In genomic region chr11:70701221-70701955, GRCm38 (mm10) we compare ENCODE assay signal across 8 mouse cellular contexts. TPM values are rescaled to one million over a fixed set of nuclear protein-coding genes. Genes with fewer than 3 reads are reported as not detected.
DNase-seq lines count a peak whose midpoint lies in the region; ATAC-seq and TF ChIP-seq lines count a peak whose summit lies in the region.

No protein-coding gene starts in this region.

- WGBS in heart, postnatal 0 days, result 5% methylated on average over 10 of the region's 10 CpGs
- WGBS in liver, embryonic 11.5 days, result 19% methylated on average over 10 of the region's 10 CpGs
- WGBS in olfactory bulb, adult 2 months, result 12% methylated on average over 10 of the region's 10 CpGs

- peak; percentile 19 for DNase-seq in embryo, embryonic 10.5 days (ENCODE audit: low spot score)
- DNase-seq in embryo, embryonic 10 days (ENCODE audit: low spot score), result no peak
- peak; percentile 47 for DNase-seq in R1 (ENCODE audit: low read depth, low spot score)
- DNase-seq in heart, postnatal 0 days (ENCODE audit: low spot score), result peak; percentile 29
- DNase-seq in liver, embryonic 11.5 days (ENCODE audit: low spot score), result no peak
- no peak for DNase-seq in frontal cortex, postnatal 25 days (ENCODE audit: low spot score in 2 of 2)

- H3K9me3 ChIP-seq in heart, postnatal 0 days (replicated peaks; ENCODE audit: control insufficient read depth, low read length), result no peaks in the 10 kb centered on the region
- no peaks in the 10 kb centered on the region for H3K9me3 ChIP-seq in liver, embryonic 11.5 days (ENCODE audit: control insufficient read depth, low read length)

- H3K4me2 ChIP-seq in heart, postnatal 0 days (ENCODE audit: low read depth, low read length), result peak overlapping the region; percentile 87
- H3K4me2 ChIP-seq in liver, embryonic 11.5 days, result peak overlapping the region; percentile 93

- no peak for TF ChIP-seq EP300 in heart, postnatal 0 days (IDR thresholded peaks at IDR 0.05; ENCODE audit: low read depth)

- H3K27me3 ChIP-seq in heart, postnatal 0 days (ENCODE audit: control insufficient read depth, insufficient read depth, low read length), result no peaks in the 10 kb centered on the region
- H3K27me3 ChIP-seq in liver, embryonic 11.5 days (replicated peaks; ENCODE audit: control insufficient read depth, insufficient read depth, low read length), result peaks cover 8% of the 10 kb centered on the region; the same call in 1 of the 2 replicates

- H3K27ac ChIP-seq in heart, postnatal 0 days (ENCODE audit: low read depth), result peak overlapping the region; percentile 97
- H3K27ac ChIP-seq in liver, embryonic 11.5 days (ENCODE audit: low read depth, low read length), result no peak overlapping the region
- no peak overlapping the region for H3K27ac ChIP-seq in olfactory bulb, adult 2 months (ENCODE audit: insufficient read depth, low read depth, low read length)

- peaks cover 19% of the 10 kb centered on the region; the same call in 1 of the 2 replicates for H3K4me1 ChIP-seq in heart, postnatal 0 days (ENCODE audit: control insufficient read depth, insufficient read depth)
- H3K4me1 ChIP-seq in liver, embryonic 11.5 days (replicated peaks; ENCODE audit: control insufficient read depth, insufficient read depth, low read length), result peaks cover 10% of the 10 kb centered on the region; the same call in 1 of the 2 replicates
- peaks cover 17% of the 10 kb centered on the region for H3K4me1 ChIP-seq in olfactory bulb, adult 2 months (ENCODE audit: control insufficient read depth, insufficient read depth, low read length)

- TF ChIP-seq POLR2A in olfactory bulb, adult 2 months (IDR thresholded peaks at IDR 0.05; ENCODE audit: insufficient read depth, low read depth, low read length), result no peak

- peak overlapping the region; percentile 92 for H3K9ac ChIP-seq in heart, postnatal 0 days (replicated peaks; ENCODE audit: low read depth, low read length)
- peak overlapping the region; percentile 88 for H3K9ac ChIP-seq in liver, embryonic 11.5 days (ENCODE audit: low read depth, low read length)

- ATAC-seq in heart, postnatal 0 days (ENCODE audit: insufficient read depth, low read depth), result no peak
- no peak for ATAC-seq in liver, embryonic 11.5 days (replicated peaks; ENCODE audit: low FRiP score)
- ATAC-seq in granulocyte monocyte progenitor cell, adult 5-6 weeks (replicated peaks; ENCODE audit: poor library complexity, severe bottlenecking), result no peak

- peaks cover 31% of the 10 kb centered on the region for H3K36me3 ChIP-seq in heart, postnatal 0 days (replicated peaks; ENCODE audit: control insufficient read depth, insufficient read depth, low read length)
- peaks cover 3% of the 10 kb centered on the region; the same call in 1 of the 2 replicates for H3K36me3 ChIP-seq in liver, embryonic 11.5 days (ENCODE audit: control insufficient read depth, insufficient read depth, low read length)

- H3K4me3 ChIP-seq in heart, postnatal 0 days (ENCODE audit: low read depth, low read length), result peak overlapping the region; percentile 92
- H3K4me3 ChIP-seq in liver, embryonic 11.5 days (ENCODE audit: low read depth, low read length), result peak overlapping the region; percentile 86
- H3K4me3 ChIP-seq in olfactory bulb, adult 2 months (ENCODE audit: insufficient read depth, low read depth, low read length), result peak overlapping the region; percentile 86

- TF ChIP-seq CTCF in heart, postnatal 0 days (IDR thresholded peaks at IDR 0.05; ENCODE audit: low read depth), result no peak
- TF ChIP-seq CTCF in olfactory bulb, adult 2 months (IDR thresholded peaks at IDR 0.05; ENCODE audit: insufficient read depth, low read depth, low read length), result no peak

RNA-seq across cellular contexts. Expression of gene Kif1c, which starts 1.0 kb away (rescaled TPM):
- 92.9 and 110 TPM in 2 replicates for total RNA-seq in heart, postnatal 0 days (2014; rRNA removed; ENCODE audit: low replicate concordance)
- 6.3 and 6.4 TPM in 2 replicates for polyA plus RNA-seq in heart, postnatal 0 days (2015; fragmentation: Nextera tagmentation; extraction: Ambion mirVana)
- polyA plus RNA-seq in liver, embryonic 11.5 days (2014; fragmentation: Nextera tagmentation; extraction: Ambion mirVana), result 3.1 and 3.8 TPM in 2 replicates
- not detected in 2 replicates for polyA plus RNA-seq in olfactory bulb, adult 2 months (2012; ENCODE audit: insufficient read depth, insufficient read length, low replicate concordance, missing spikeins)
- total RNA-seq in granulocyte monocyte progenitor cell, adult 5-6 weeks (2014; fragmentation: Nextera tagmentation), result 3.6 and 8.3 TPM in 2 replicates
- 4.5 and 5.7 TPM in 2 replicates for total RNA-seq in granulocyte monocyte progenitor cell, adult 5-6 weeks (2017)

RNA-seq across cellular contexts. Expression of gene Inca1, which starts 1.4 kb away (rescaled TPM):
- total RNA-seq in heart, postnatal 0 days (2014; rRNA removed; ENCODE audit: low replicate concordance), result 0.23 and 1.9 TPM in 2 replicates
- 3.9 and 4.0 TPM in 2 replicates for polyA plus RNA-seq in heart, postnatal 0 days (2015; fragmentation: Nextera tagmentation; extraction: Ambion mirVana)
- polyA plus RNA-seq in liver, embryonic 11.5 days (2014; fragmentation: Nextera tagmentation; extraction: Ambion mirVana), result 0.96 and 1.1 TPM in 2 replicates
- not detected in 2 replicates for polyA plus RNA-seq in olfactory bulb, adult 2 months (2012; ENCODE audit: insufficient read depth, insufficient read length, low replicate concordance, missing spikeins)
- not detected in 2 replicates for total RNA-seq in granulocyte monocyte progenitor cell, adult 5-6 weeks (2014; fragmentation: Nextera tagmentation)
- total RNA-seq in granulocyte monocyte progenitor cell, adult 5-6 weeks (2017), result not detected in 2 replicates

RNA-seq across cellular contexts. Expression of gene Camta2, which starts 13.5 kb away (rescaled TPM):
- total RNA-seq in heart, postnatal 0 days (2014; rRNA removed; ENCODE audit: low replicate concordance), result 8.7 and 9.5 TPM in 2 replicates
- 10.5 and 10.7 TPM in 2 replicates for polyA plus RNA-seq in heart, postnatal 0 days (2015; fragmentation: Nextera tagmentation; extraction: Ambion mirVana)
- 10.4 and 13.1 TPM in 2 replicates for polyA plus RNA-seq in liver, embryonic 11.5 days (2014; fragmentation: Nextera tagmentation; extraction: Ambion mirVana)
- polyA plus RNA-seq in olfactory bulb, adult 2 months (2012; ENCODE audit: insufficient read depth, insufficient read length, low replicate concordance, missing spikeins), result not detected in 2 replicates
- total RNA-seq in granulocyte monocyte progenitor cell, adult 5-6 weeks (2014; fragmentation: Nextera tagmentation), result 18.7 and 25.2 TPM in 2 replicates
- total RNA-seq in granulocyte monocyte progenitor cell, adult 5-6 weeks (2017), result 1.5 and 3.0 TPM in 2 replicates

RNA-seq across cellular contexts. Expression of gene Spag7, which starts 32.2 kb away (rescaled TPM):
- total RNA-seq in heart, postnatal 0 days (2014; rRNA removed; ENCODE audit: low replicate concordance), result 42.0 and 53.9 TPM in 2 replicates
- 154 and 175 TPM in 2 replicates for polyA plus RNA-seq in heart, postnatal 0 days (2015; fragmentation: Nextera tagmentation; extraction: Ambion mirVana)
- polyA plus RNA-seq in liver, embryonic 11.5 days (2014; fragmentation: Nextera tagmentation; extraction: Ambion mirVana), result 132 and 146 TPM in 2 replicates
- not detected in 2 replicates for polyA plus RNA-seq in olfactory bulb, adult 2 months (2012; ENCODE audit: insufficient read depth, insufficient read length, low replicate concordance, missing spikeins)
- total RNA-seq in granulocyte monocyte progenitor cell, adult 5-6 weeks (2014; fragmentation: Nextera tagmentation), result 91.0 and 130 TPM in 2 replicates
- 46.8 and 49.8 TPM in 2 replicates for total RNA-seq in granulocyte monocyte progenitor cell, adult 5-6 weeks (2017)

RNA-seq across cellular contexts. Expression of gene Eno3, which starts 44.4 kb away (rescaled TPM):
- total RNA-seq in heart, postnatal 0 days (2014; rRNA removed; ENCODE audit: low replicate concordance), result 1,315 and 1,376 TPM in 2 replicates
- 1,204 and 1,224 TPM in 2 replicates for polyA plus RNA-seq in heart, postnatal 0 days (2015; fragmentation: Nextera tagmentation; extraction: Ambion mirVana)
- polyA plus RNA-seq in liver, embryonic 11.5 days (2014; fragmentation: Nextera tagmentation; extraction: Ambion mirVana), result 19.8 and 20.1 TPM in 2 replicates
- polyA plus RNA-seq in olfactory bulb, adult 2 months (2012; ENCODE audit: insufficient read depth, insufficient read length, low replicate concordance, missing spikeins), result not detected in 2 replicates
- total RNA-seq in granulocyte monocyte progenitor cell, adult 5-6 weeks (2014; fragmentation: Nextera tagmentation), result 14.9 and 18.9 TPM in 2 replicates
- 4.5 and 5.9 TPM in 2 replicates for total RNA-seq in granulocyte monocyte progenitor cell, adult 5-6 weeks (2017)

Comparison
In these comparisons a context has a peak if more than half of its experiments do, and no peak if none do; other contexts are left out.
1. DNase-seq: peak in embryo, embryonic 10.5 days (single experiment), R1 (single experiment) and heart, postnatal 0 days (single experiment); none in embryo, embryonic 10 days (single experiment), liver, embryonic 11.5 days (single experiment) and frontal cortex, postnatal 25 days (0 of 2).
2. Peak in every context shown above with its lines, with median percentiles within 50 percentile points of each other: H3K4me3 ChIP-seq.